Mouse (Mus musculus): ENCODE results near the gene Barhl2. TPM values are rescaled to one million over a fixed set of nuclear protein-coding genes. Genes with fewer than 3 reads are reported as not detected.

Barhl2 gene
- polyA plus RNA-seq, 1 experiment from 2014 or later, result not detected

DNA sequence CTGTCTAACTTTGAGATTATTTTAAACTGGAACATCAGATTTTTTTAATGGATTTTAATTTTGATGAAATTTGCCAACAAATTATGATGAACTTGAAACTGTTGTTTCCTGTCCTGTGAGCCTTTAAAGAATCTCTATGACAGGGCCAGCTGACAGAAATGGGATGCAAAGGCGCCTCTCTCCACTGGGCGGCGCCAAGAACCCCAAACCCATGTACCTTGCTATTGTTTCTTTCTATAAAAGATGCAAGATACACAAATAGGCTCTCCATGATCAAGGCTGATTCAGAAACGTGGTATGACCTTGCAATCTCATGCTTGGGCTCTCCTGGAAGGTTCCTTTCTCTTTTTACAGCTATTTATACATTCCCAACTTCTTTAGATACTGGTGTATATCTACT lies 3.9 kb upstream of the Barhl2 start:
- H3K4me2 ChIP-seq, result no peak overlapping the region
- no peak for ATAC-seq (ENCODE audit: insufficient number of reproducible peaks, low FRiP score)
- no peak overlapping the region for H3K9ac ChIP-seq
- H3K27ac ChIP-seq (ENCODE audit: poor library complexity, severe bottlenecking), result no peak overlapping the region
- peaks cover 35% of the 10 kb centered on the region for H3K4me1 ChIP-seq (replicated peaks)
- no peak overlapping the region for H3K4me3 ChIP-seq
- WGBS, result 0% methylated on average over 4 of the region's 4 CpGs
- no peaks in the 10 kb centered on the region for H3K9me3 ChIP-seq (replicated peaks)
- H3K27me3 ChIP-seq (replicated peaks), result peaks cover 98% of the 10 kb centered on the region
- no peaks in the 10 kb centered on the region for H3K36me3 ChIP-seq

DNA sequence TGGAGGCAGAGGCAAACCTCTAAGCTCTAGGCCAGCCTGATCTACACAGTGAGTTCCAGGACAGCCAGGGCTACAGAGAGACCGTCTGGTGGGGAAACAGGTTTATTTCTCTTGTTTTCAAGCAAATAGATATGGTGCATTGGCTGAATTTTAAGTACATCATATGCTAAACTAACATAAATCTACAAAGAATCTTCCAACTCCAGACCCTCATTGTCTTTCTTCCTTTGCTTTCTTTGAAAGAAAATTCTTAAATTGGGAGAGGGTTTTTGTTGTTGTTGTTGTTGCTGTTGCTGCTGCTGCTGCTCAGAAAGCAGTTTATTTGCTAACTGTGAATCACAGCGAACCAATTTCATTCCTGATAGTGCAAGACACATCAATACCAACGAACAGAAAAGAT lies 3.5 kb upstream of the Barhl2 start:
- no peak overlapping the region for H3K27ac ChIP-seq (ENCODE audit: poor library complexity, severe bottlenecking)
- ATAC-seq (ENCODE audit: insufficient number of reproducible peaks, low FRiP score), result no peak
- no peak overlapping the region for H3K4me3 ChIP-seq
- no peaks in the 10 kb centered on the region for H3K36me3 ChIP-seq
- peaks cover 35% of the 10 kb centered on the region for H3K4me1 ChIP-seq (replicated peaks)
- H3K4me2 ChIP-seq, result no peak overlapping the region
- peaks cover 95% of the 10 kb centered on the region for H3K27me3 ChIP-seq (replicated peaks)
- H3K9me3 ChIP-seq (replicated peaks), result no peaks in the 10 kb centered on the region
- 9% methylated on average over 3 of the region's 3 CpGs for WGBS
- H3K9ac ChIP-seq, result no peak overlapping the region

- no peak overlapping the region for H3K27ac ChIP-seq (ENCODE audit: poor library complexity, severe bottlenecking)
- no peaks in the 10 kb centered on the region for H3K9me3 ChIP-seq (replicated peaks)
- WGBS, result 3% methylated on average over 17 of the region's 17 CpGs
- H3K9ac ChIP-seq, result no peak overlapping the region
- no peak overlapping the region for H3K4me3 ChIP-seq
- peaks cover 31% of the 10 kb centered on the region for H3K4me1 ChIP-seq (replicated peaks)
- no peaks in the 10 kb centered on the region for H3K36me3 ChIP-seq
- H3K27me3 ChIP-seq (replicated peaks), result peaks cover 93% of the 10 kb centered on the region
- no peak overlapping the region for H3K4me2 ChIP-seq
- ATAC-seq (ENCODE audit: insufficient number of reproducible peaks, low FRiP score), result no peak
Observed at GRCm38 (mm10) chr5:106460535-106460934, 2.6 kb upstream of the Barhl2 start.

DNA sequence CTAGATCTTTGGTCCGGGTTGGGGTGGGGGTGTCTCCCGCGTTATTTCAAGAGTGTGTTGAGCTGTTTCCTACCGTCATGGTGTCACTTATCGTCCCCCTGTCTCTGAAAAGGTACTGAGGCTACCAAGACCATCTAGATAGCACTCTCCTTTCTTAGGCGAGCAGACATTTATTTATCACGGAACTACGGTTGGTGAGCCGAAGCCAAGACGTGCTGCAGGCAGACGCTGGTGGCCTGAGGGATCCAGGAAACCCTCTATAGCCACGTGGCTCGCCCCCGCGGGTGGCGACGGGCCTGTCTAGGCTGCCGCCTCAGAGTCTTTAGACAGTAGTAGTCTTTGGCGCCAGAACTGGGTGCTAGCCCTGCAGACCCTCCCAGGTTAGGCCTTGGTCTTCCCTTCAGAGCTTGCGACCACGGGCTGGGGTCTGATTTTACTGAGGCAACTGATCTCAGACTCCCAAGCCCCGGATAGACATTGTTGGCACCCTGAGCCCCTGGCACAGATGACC lies 2.1 kb upstream of the Barhl2 start:
- H3K36me3 ChIP-seq, result no peaks in the 10 kb centered on the region
- no peak overlapping the region for H3K4me2 ChIP-seq
- no peak for ATAC-seq (ENCODE audit: insufficient number of reproducible peaks, low FRiP score)
- no peaks in the 10 kb centered on the region for H3K9me3 ChIP-seq (replicated peaks)
- H3K4me3 ChIP-seq, result no peak overlapping the region
- no peak overlapping the region for H3K27ac ChIP-seq (ENCODE audit: poor library complexity, severe bottlenecking)
- H3K4me1 ChIP-seq (replicated peaks), result peaks cover 31% of the 10 kb centered on the region
- under 1% methylated on average over 22 of the region's 22 CpGs for WGBS
- H3K9ac ChIP-seq, result no peak overlapping the region
- peaks cover 93% of the 10 kb centered on the region for H3K27me3 ChIP-seq (replicated peaks)

GRCm38 (mm10) chr5:106459120-106459641 lies 1.2 kb upstream of the Barhl2 start:
- H3K4me2 ChIP-seq, result peak overlapping the region; percentile 91
- H3K4me3 ChIP-seq, result peak overlapping the region; percentile 62
- ATAC-seq (ENCODE audit: insufficient number of reproducible peaks, low FRiP score), result no peak
- WGBS, result under 1% methylated on average over 31 of the region's 31 CpGs
- no peaks in the 10 kb centered on the region for H3K9me3 ChIP-seq (replicated peaks)
- peak overlapping the region; percentile 55; the same call in 1 of the 2 replicates for H3K9ac ChIP-seq
- peaks cover 31% of the 10 kb centered on the region for H3K4me1 ChIP-seq (replicated peaks)
- peaks cover 93% of the 10 kb centered on the region for H3K27me3 ChIP-seq (replicated peaks)
- H3K27ac ChIP-seq (ENCODE audit: poor library complexity, severe bottlenecking), result no peak overlapping the region
- H3K36me3 ChIP-seq, result no peaks in the 10 kb centered on the region

DNA sequence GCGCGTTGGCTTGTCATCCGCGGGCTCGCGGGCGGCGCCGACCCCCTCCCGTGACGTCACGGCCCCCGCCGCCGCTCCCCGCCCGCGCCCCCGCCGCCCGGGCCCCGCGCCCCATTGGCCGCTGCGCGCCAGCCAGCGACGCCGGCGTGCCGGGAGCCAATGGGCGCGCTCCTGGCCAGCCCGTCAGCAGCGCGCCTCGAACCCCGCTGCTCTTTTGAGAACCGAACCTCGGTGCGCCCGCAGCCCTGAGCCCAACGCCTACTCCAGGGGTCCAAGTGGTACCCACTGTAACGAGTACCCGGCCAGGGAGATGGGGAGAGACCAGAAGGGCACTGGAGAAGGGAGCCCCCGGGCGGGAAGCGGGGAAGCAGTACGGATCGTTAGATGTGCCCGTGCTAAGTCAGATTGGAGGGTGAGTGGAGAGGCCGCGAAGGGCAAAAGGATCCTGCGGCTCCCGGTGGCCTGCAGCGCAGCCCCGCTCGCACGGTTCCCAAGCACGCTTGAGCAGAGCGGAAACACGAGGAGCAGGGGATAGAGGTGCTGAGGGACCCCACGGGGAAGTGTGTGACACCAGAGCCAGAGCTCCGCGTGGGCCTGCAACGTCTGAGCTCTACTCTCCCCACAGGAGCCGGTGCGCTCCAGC lies 632 bp upstream of the Barhl2 start:
- WGBS, result under 1% methylated on average over 66 of the region's 68 CpGs

DNA sequence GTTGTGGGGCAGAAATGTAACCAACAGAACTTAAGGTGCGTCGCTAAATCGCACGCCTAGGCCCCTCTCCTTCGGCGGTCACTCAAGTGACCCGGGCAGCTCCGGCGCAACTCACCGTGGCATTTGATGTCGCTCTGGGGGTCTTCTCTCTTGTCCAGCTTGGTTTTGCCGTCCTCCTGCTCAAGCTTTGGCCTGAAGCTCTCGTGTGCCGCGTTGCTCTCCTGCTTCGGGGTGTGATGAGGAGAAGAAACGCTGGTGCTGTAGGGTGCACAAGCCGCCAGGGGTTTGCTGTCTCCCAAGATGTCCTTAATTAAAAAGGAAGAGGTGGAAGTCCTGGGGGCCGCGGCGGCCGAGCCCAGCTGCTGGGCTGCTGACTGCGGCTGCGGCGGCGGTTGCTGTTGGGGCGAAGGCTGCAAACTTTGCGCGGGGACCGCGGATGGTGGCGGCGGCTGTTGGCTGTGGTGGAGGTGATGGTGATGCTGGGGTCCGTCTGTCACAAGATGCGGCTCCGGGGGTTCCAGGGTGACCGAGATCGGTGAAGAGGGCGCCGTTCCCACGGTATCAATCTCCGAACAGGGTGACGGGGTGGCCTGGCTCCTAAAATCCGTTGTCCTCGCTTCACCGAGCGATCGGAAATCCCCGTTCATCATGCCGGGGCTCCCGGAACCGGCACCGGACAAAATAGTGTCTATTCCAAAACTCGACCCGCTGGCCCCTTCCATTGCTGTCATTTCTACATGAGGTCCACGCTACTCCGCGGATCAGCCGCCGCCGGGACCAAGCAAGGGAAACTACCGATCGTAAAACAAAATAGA lies 648 bp downstream of the Barhl2 start:
- Histone ChIP-seq H3K4me3 (peak overlapping the region; percentile 12), H3K9ac (no peak overlapping the region), H3K27ac (ENCODE audit: poor library complexity, severe bottlenecking) (no peak overlapping the region), H3K4me2 (peak overlapping the region; percentile 91), H3K36me3 (no peaks in the 10 kb centered on the region), H3K9me3 (replicated peaks) (no peaks in the 10 kb centered on the region), H3K4me1 (replicated peaks) (peaks cover 28% of the 10 kb centered on the region), H3K27me3 (replicated peaks) (peaks cover 90% of the 10 kb centered on the region)
- ATAC-seq (ENCODE audit: insufficient number of reproducible peaks, low FRiP score), result no peak
- under 1% methylated on average over 63 of the region's 63 CpGs for WGBS

More for the DNA sequence above, 632 bp upstream of the Barhl2 start:
- H3K4me3 ChIP-seq, result peak overlapping the region; percentile 62
- ATAC-seq (ENCODE audit: insufficient number of reproducible peaks, low FRiP score), result peak; percentile 65; the same call in 1 of the 2 replicates
- H3K27ac ChIP-seq (ENCODE audit: poor library complexity, severe bottlenecking), result no peak overlapping the region
- no peaks in the 10 kb centered on the region for H3K36me3 ChIP-seq
- peak overlapping the region; percentile 55 for H3K9ac ChIP-seq
- no peaks in the 10 kb centered on the region for H3K9me3 ChIP-seq (replicated peaks)
- H3K4me1 ChIP-seq (replicated peaks), result peaks cover 26% of the 10 kb centered on the region
- H3K27me3 ChIP-seq (replicated peaks), result peaks cover 93% of the 10 kb centered on the region
- peak overlapping the region; percentile 91 for H3K4me2 ChIP-seq

- Histone ChIP-seq H3K27me3 (replicated peaks) (peaks cover 90% of the 10 kb centered on the region), H3K4me1 (replicated peaks) (peaks cover 33% of the 10 kb centered on the region), H3K4me2 (no peak overlapping the region), H3K27ac (ENCODE audit: poor library complexity, severe bottlenecking) (no peak overlapping the region), H3K4me3 (no peak overlapping the region), H3K9me3 (replicated peaks) (no peaks in the 10 kb centered on the region), H3K36me3 (no peaks in the 10 kb centered on the region), H3K9ac (no peak overlapping the region)
- 3% methylated on average over 7 of the region's 7 CpGs for WGBS
- no peak for ATAC-seq (ENCODE audit: insufficient number of reproducible peaks, low FRiP score)
Observed at GRCm38 (mm10) chr5:106455984-106456383, 2.0 kb downstream of the Barhl2 start.

- Histone ChIP-seq H3K36me3 (no peaks in the 10 kb centered on the region), H3K4me3 (no peak overlapping the region), H3K27me3 (replicated peaks) (peaks cover 90% of the 10 kb centered on the region), H3K27ac (ENCODE audit: poor library complexity, severe bottlenecking) (no peak overlapping the region), H3K9ac (no peak overlapping the region), H3K4me1 (replicated peaks) (peaks cover 33% of the 10 kb centered on the region), H3K4me2 (no peak overlapping the region), H3K9me3 (replicated peaks) (no peaks in the 10 kb centered on the region)
- no peak for ATAC-seq (ENCODE audit: insufficient number of reproducible peaks, low FRiP score)
- 3% methylated on average over 17 of the region's 17 CpGs for WGBS
Observed at GRCm38 (mm10) chr5:106455106-106455920, 2.7 kb downstream of the Barhl2 start.

GRCm38 (mm10) chr5:106454411-106455105 lies 3.4 kb downstream of the Barhl2 start:
- no peak overlapping the region for H3K27ac ChIP-seq (ENCODE audit: poor library complexity, severe bottlenecking)
- peaks cover 91% of the 10 kb centered on the region for H3K27me3 ChIP-seq (replicated peaks)
- no peak for ATAC-seq (ENCODE audit: insufficient number of reproducible peaks, low FRiP score)
- WGBS, result 2% methylated on average over 9 of the region's 9 CpGs
- H3K4me2 ChIP-seq, result no peak overlapping the region
- H3K4me3 ChIP-seq, result no peak overlapping the region
- peaks cover 33% of the 10 kb centered on the region for H3K4me1 ChIP-seq (replicated peaks)
- no peaks in the 10 kb centered on the region for H3K9me3 ChIP-seq (replicated peaks)
- no peaks in the 10 kb centered on the region for H3K36me3 ChIP-seq
- no peak overlapping the region for H3K9ac ChIP-seq

Data from heart, embryonic 12.5 days (tissue).